In the genomic region with DNA sequence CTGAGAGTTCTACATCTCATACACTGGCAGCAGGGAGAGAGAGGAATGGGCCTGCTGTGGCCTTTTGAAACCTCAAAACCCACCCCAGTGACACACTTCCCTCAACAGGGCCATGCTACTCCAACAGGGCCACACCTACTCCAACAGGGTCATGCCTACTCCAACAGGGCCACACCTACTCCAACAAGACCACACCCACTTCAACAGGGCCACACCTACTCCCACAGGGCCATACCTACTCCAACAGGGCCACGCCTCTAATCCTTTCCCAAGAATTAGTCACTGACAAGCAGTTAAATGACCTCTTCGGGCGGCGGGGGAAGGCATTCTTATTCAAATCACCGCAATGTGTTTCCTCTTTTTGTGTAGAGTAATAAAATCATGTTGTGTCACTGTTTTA, we compare ENCODE assay signal across 26 mouse cellular contexts. TPM values are rescaled to one million over a fixed set of nuclear protein-coding genes. Genes with fewer than 3 reads are reported as not detected.
A peak's percentile ranks its signal among the peaks of the same experiment; 100 is the strongest.
DNase-seq lines count a peak whose midpoint lies in the region; ATAC-seq and TF ChIP-seq lines count a peak whose summit lies in the region.
"Had no signal": no experiment of that assay in that cellular context is flagged by ENCODE, and none has a peak within 500 bp of the region (broad histone marks: within the 10 kb centered on the region; RNA-seq: fewer than 3 reads in every experiment).

No protein-coding gene starts in this region.

- TF ChIP-seq EP300 in CH12.LX (IDR thresholded peaks at IDR 0.05; ENCODE audit: low read length): no peak
- TF ChIP-seq EP300 in liver, postnatal 0 days (IDR thresholded peaks at IDR 0.05; ENCODE audit: low read depth): no peak

- no peak overlapping the region for H3K4me2 ChIP-seq in CH12.LX (ENCODE audit: insufficient read depth, low read depth, poor library complexity, severe bottlenecking)
- H3K4me2 ChIP-seq in liver, postnatal 0 days (ENCODE audit: low read depth, low read length): no peak overlapping the region
- H3K4me2 ChIP-seq: embryonic facial prominence, embryonic 12.5 days; heart, embryonic 15.5 days; limb, embryonic 13.5 days; lung, embryonic 15.5 days; neural tube, embryonic 15.5 days; stomach, embryonic 15.5 days had no signal

- DNase-seq in 3134 (ENCODE audit: extremely low read depth, insufficient read length, low spot score) (peak; percentile 29), CH12.LX (ENCODE audit: extremely low read depth) (peak; percentile 9)
- peak; percentile 24 for DNase-seq in c-Kit-negative CD71-positive TER-119-positive erythroid progenitor cells, embryonic 14.5 days (ENCODE audit: low read depth, low spot score)
- peak; percentile 27 for DNase-seq in liver, postnatal 0 days
- no peak for DNase-seq in thymus, postnatal 14 days
- DNase-seq in T-cell, adult 2 months (ENCODE audit: low spot score): no peak
- DNase-seq in hindbrain, embryonic 10.5 days (ENCODE audit: low spot score): no peak
- DNase-seq: adrenal gland, postnatal 25 days; cerebellum, adult 2 months; gastrocnemius, postnatal 14 days; heart, adult 2 months; kidney, adult 18-20 months; midbrain, embryonic 14.5 days; right cerebral cortex, postnatal 25 days had no signal

- TF ChIP-seq POLR2A in CH12.LX (IDR thresholded peaks at IDR 0.05; ENCODE audit: low read depth, low read length): no peak

- no peaks in the 10 kb centered on the region for H3K36me3 ChIP-seq in CH12.LX (replicated peaks in 1 of 2; ENCODE audit: control insufficient read depth in 1 of 2, insufficient read depth in 1 of 2, low read length in 1 of 2)
- no peaks in the 10 kb centered on the region for H3K36me3 ChIP-seq in liver, postnatal 0 days (replicated peaks; ENCODE audit: insufficient read depth, low read length)
- no peaks in the 10 kb centered on the region for H3K36me3 ChIP-seq in hindbrain, embryonic 10.5 days
- H3K36me3 ChIP-seq: embryonic facial prominence, embryonic 12.5 days; heart, embryonic 15.5 days; limb, embryonic 13.5 days; lung, embryonic 15.5 days; neural tube, embryonic 15.5 days; stomach, embryonic 15.5 days had no signal

- no peak for TF ChIP-seq CTCF in CH12.LX (conservative IDR thresholded peaks at IDR 0.05 in 1 of 2, IDR thresholded peaks at IDR 0.05 in 1 of 2; ENCODE audit: low read depth in 2 of 2, low read length in 2 of 2)
- no peak for TF ChIP-seq CTCF in liver, postnatal 0 days (IDR thresholded peaks at IDR 0.05; ENCODE audit: low read depth)

- TF ChIP-seq RAD21 in CH12.LX (IDR thresholded peaks at IDR 0.05; ENCODE audit: low read depth, low read length): no peak

- H3K27me3 ChIP-seq in CH12.LX (replicated peaks): no peaks in the 10 kb centered on the region
- H3K27me3 ChIP-seq in liver, postnatal 0 days (ENCODE audit: insufficient read depth, low read length): no peaks in the 10 kb centered on the region
- H3K27me3 ChIP-seq in hindbrain, embryonic 10.5 days (ENCODE audit: insufficient read depth, poor library complexity, severe bottlenecking): no peaks in the 10 kb centered on the region
- H3K27me3 ChIP-seq: embryonic facial prominence, embryonic 12.5 days; heart, embryonic 15.5 days; limb, embryonic 13.5 days; lung, embryonic 15.5 days; neural tube, embryonic 15.5 days; stomach, embryonic 15.5 days had no signal

- H3K4me3 ChIP-seq in CH12.LX (replicated peaks in 1 of 3; ENCODE audit: low read depth in 2 of 3, low read length in 2 of 3, poor library complexity in 1 of 3): no peak overlapping the region
- H3K4me3 ChIP-seq in liver, postnatal 0 days (ENCODE audit: low read depth, low read length): no peak overlapping the region
- H3K4me3 ChIP-seq in hindbrain, embryonic 10.5 days: no peak overlapping the region
- H3K4me3 ChIP-seq: embryonic facial prominence, embryonic 12.5 days; erythroblast, embryonic 14.5 days; heart, adult 2 months; heart, embryonic 15.5 days; limb, embryonic 13.5 days; lung, embryonic 15.5 days; megakaryocyte, embryonic 14.5 days; myocyte; neural tube, embryonic 15.5 days; stomach, embryonic 15.5 days had no signal

- in situ Hi-C loops in CH12.LX (cut with MboI; ENCODE audit: low pct_ligation_motif_present, low pct_unique_long_range_greater_than_20kb, low sequenced_read_pairs): no loop called here

- H3K4me1 ChIP-seq in CH12.LX (ENCODE audit: control insufficient read depth in 1 of 2, insufficient read depth in 2 of 2): peaks cover 0 to under 1% of the 10 kb centered on the region in 2 experiments; a peak in 1 of 4 replicates
- H3K4me1 ChIP-seq in liver, postnatal 0 days (ENCODE audit: insufficient read depth): no peaks in the 10 kb centered on the region
- H3K4me1 ChIP-seq in hindbrain, embryonic 10.5 days (replicated peaks): peaks cover 17% of the 10 kb centered on the region
- H3K4me1 ChIP-seq: heart, embryonic 15.5 days; lung, embryonic 15.5 days; megakaryocyte, embryonic 14.5 days; neural tube, embryonic 15.5 days; stomach, embryonic 15.5 days had no signal

- dilution Hi-C loops in CH12.LX (cut with MboI; ENCODE audit: extremely low pct_ligation_motif_present, extremely low pct_unique_long_range_greater_than_20kb, low sequenced_read_pairs): no loop called here

- 78% methylated on average over 5 of the region's 5 CpGs for WGBS in liver, postnatal 0 days (ENCODE audit: insufficient replicate concordance)
- WGBS in hindbrain, embryonic 10.5 days: 87% methylated on average over 5 of the region's 5 CpGs

- H3K79me2 ChIP-seq in CH12.LX (replicated peaks; ENCODE audit: control insufficient read depth, extremely low read depth, insufficient read depth, poor library complexity, severe bottlenecking): no peaks in the 10 kb centered on the region

- no peak overlapping the region for H3K27ac ChIP-seq in CH12.LX (ENCODE audit: insufficient read depth, low read depth)
- H3K27ac ChIP-seq in liver, postnatal 0 days (ENCODE audit: low read depth): no peak overlapping the region
- H3K27ac ChIP-seq in hindbrain, embryonic 10.5 days: no peak overlapping the region
- H3K27ac ChIP-seq: embryonic facial prominence, embryonic 12.5 days; heart, adult 2 months; heart, embryonic 15.5 days; kidney, postnatal 0 days; limb, embryonic 13.5 days; lung, embryonic 15.5 days; neural tube, embryonic 15.5 days; stomach, embryonic 15.5 days had no signal

- no peak overlapping the region for H3K9ac ChIP-seq in CH12.LX (ENCODE audit: insufficient read depth, low read depth)
- no peak overlapping the region for H3K9ac ChIP-seq in liver, postnatal 0 days (replicated peaks)
- H3K9ac ChIP-seq: embryonic facial prominence, embryonic 12.5 days; heart, embryonic 15.5 days; limb, embryonic 13.5 days; lung, embryonic 15.5 days; neural tube, embryonic 15.5 days; stomach, embryonic 15.5 days had no signal

- peak; percentile 56; the same call in 1 of the 2 replicates for ATAC-seq in liver, postnatal 0 days
- ATAC-seq: CD4-positive, CD25-positive, alpha-beta regulatory T cell, adult 4 months; forebrain, embryonic 14.5 days had no signal

- peaks cover 34% of the 10 kb centered on the region for H3K9me3 ChIP-seq in CH12.LX (replicated peaks; ENCODE audit: low read length)
- no peaks in the 10 kb centered on the region for H3K9me3 ChIP-seq in liver, postnatal 0 days (ENCODE audit: low read length)
- 0 out of 2 replicates have a peak, but pooled peaks cover 2% of the 10 kb centered on the region for H3K9me3 ChIP-seq in hindbrain, embryonic 10.5 days
- H3K9me3 ChIP-seq: embryonic facial prominence, embryonic 12.5 days; heart, embryonic 15.5 days; limb, embryonic 13.5 days; lung, embryonic 15.5 days; neural tube, embryonic 15.5 days; stomach, embryonic 15.5 days had no signal

TF ChIP-seq in CH12.LX, 34 proteins besides CTCF, POLR2A, EP300 and RAD21:
- TF ChIP-seq POLR2AphosphoS2 (IDR thresholded peaks at IDR 0.05; ENCODE audit: low read depth, low read length): no peak
- no peak for TF ChIP-seq E2F4 (IDR thresholded peaks at IDR 0.05; ENCODE audit: insufficient replicate concordance, low read depth, low read length)
- TF ChIP-seq ZMIZ1 (IDR thresholded peaks at IDR 0.05; ENCODE audit: low read depth, low read length): no peak
- TF ChIP-seq IRF4 (IDR thresholded peaks at IDR 0.05; ENCODE audit: low read depth, low read length): no peak
- no peak for TF ChIP-seq ZC3H11A (IDR thresholded peaks at IDR 0.05; ENCODE audit: low read depth, low read length)
- TF ChIP-seq USF2 (conservative IDR thresholded peaks at IDR 0.05; ENCODE audit: low read depth, low read length): no peak
- no peak for TF ChIP-seq UBTF (IDR thresholded peaks at IDR 0.05; ENCODE audit: low read depth, low read length)
- no peak for TF ChIP-seq SMC3 (IDR thresholded peaks at IDR 0.05; ENCODE audit: low read depth, low read length)
- no peak for TF ChIP-seq CHD1 (IDR thresholded peaks at IDR 0.05; ENCODE audit: low read depth, low read length)

RNA-seq across cellular contexts. Expression of a gene that starts 47.1 kb away (rescaled TPM):
- total RNA-seq in CH12.LX (2012; rRNA removed) (17.9 and 18.1 TPM in 2 replicates), CH12.LX (2014; rRNA removed) (14.3 and 15.4 TPM in 2 replicates)
- 21.5 and 21.6 TPM in 2 replicates for polyA plus RNA-seq in CH12.LX (2012; ENCODE audit: insufficient read length, low read depth)
- 33.8 and 37.6 TPM in 2 replicates for polyA plus RNA-seq in liver, postnatal 0 days (2015; fragmentation: Nextera tagmentation; extraction: Ambion mirVana)
- polyA plus RNA-seq in hindbrain, embryonic 10.5 days (2016; fragmentation: Nextera tagmentation; extraction: Ambion mirVana): 35.4 and 40.2 TPM in 2 replicates

Comparison
In these comparisons a context has a peak if more than half of its experiments do, and no peak if none do; other contexts are left out.
1. DNase-seq: peak in 3134 (single experiment), CH12.LX (single experiment), c-Kit-negative CD71-positive TER-119-positive erythroid progenitor cells, embryonic 14.5 days (single experiment) and liver, postnatal 0 days (single experiment); none in thymus, postnatal 14 days (single experiment), T-cell, adult 2 months (single experiment) and hindbrain, embryonic 10.5 days (single experiment).